In genomic region chr15:103292673-103293345, GRCm38 (mm10) we compare ENCODE assay signal across 26 mouse cellular contexts. TPM values are rescaled to one million over a fixed set of nuclear protein-coding genes. Genes with fewer than 3 reads are reported as not detected.
DNase-seq lines count a peak whose midpoint lies in the region; ATAC-seq and TF ChIP-seq lines count a peak whose summit lies in the region.
"Had no signal": no experiment of that assay in that cellular context is flagged by ENCODE, and none has a peak within 500 bp of the region (broad histone marks: within the 10 kb centered on the region; RNA-seq: fewer than 3 reads in every experiment).

No protein-coding gene starts in this region.

- peak overlapping the region; percentile 32; the same call in 1 of the 2 replicates for H3K27ac ChIP-seq in hindbrain, postnatal 0 days
- H3K27ac ChIP-seq in hindbrain, embryonic 14.5 days = no peak overlapping the region
- peak overlapping the region; percentile 73 for H3K27ac ChIP-seq in embryonic facial prominence, embryonic 15.5 days (replicated peaks)
- peak overlapping the region; percentile 9; the same call in 1 of the 2 replicates for H3K27ac ChIP-seq in olfactory bulb, adult 2 months (ENCODE audit: insufficient read depth, low read depth, low read length)
- H3K27ac ChIP-seq: forebrain, embryonic 13.5 days; heart, adult 2 months; intestine, embryonic 15.5 days; kidney, embryonic 15.5 days; midbrain, embryonic 12.5 days; stomach, postnatal 0 days had no signal

- H3K36me3 ChIP-seq in hindbrain, postnatal 0 days (ENCODE audit: insufficient read depth, low read length) = peaks cover 10% of the 10 kb centered on the region; the same call in 1 of the 2 replicates
- H3K36me3 ChIP-seq in hindbrain, embryonic 14.5 days (replicated peaks; ENCODE audit: control insufficient read depth, insufficient read depth) = peaks cover 48% of the 10 kb centered on the region
- peaks cover 41% of the 10 kb centered on the region for H3K36me3 ChIP-seq in embryonic facial prominence, embryonic 15.5 days

- H3K9ac ChIP-seq in hindbrain, postnatal 0 days (replicated peaks; ENCODE audit: low read length) = no peak overlapping the region
- no peak overlapping the region for H3K9ac ChIP-seq in hindbrain, embryonic 14.5 days
- H3K9ac ChIP-seq in embryonic facial prominence, embryonic 15.5 days = no peak overlapping the region
- H3K9ac ChIP-seq: forebrain, embryonic 13.5 days; intestine, embryonic 15.5 days; kidney, embryonic 15.5 days; liver, postnatal 0 days; midbrain, embryonic 12.5 days had no signal

- TF ChIP-seq POLR2A in olfactory bulb, adult 2 months (IDR thresholded peaks at IDR 0.05; ENCODE audit: insufficient read depth, low read depth, low read length) = no peak

- no peak for TF ChIP-seq CTCF in hindbrain, postnatal 0 days (IDR thresholded peaks at IDR 0.05; ENCODE audit: low read depth)
- TF ChIP-seq CTCF in olfactory bulb, adult 2 months (IDR thresholded peaks at IDR 0.05; ENCODE audit: insufficient read depth, low read depth, low read length) = no peak

- no peaks in the 10 kb centered on the region for H3K9me3 ChIP-seq in hindbrain, postnatal 0 days (ENCODE audit: low read length)
- H3K9me3 ChIP-seq in hindbrain, embryonic 14.5 days (ENCODE audit: control insufficient read depth, low read length) = no peaks in the 10 kb centered on the region
- no peaks in the 10 kb centered on the region for H3K9me3 ChIP-seq in embryonic facial prominence, embryonic 15.5 days (replicated peaks)
- H3K9me3 ChIP-seq: forebrain, embryonic 13.5 days; intestine, embryonic 15.5 days; kidney, embryonic 15.5 days; midbrain, embryonic 12.5 days had no signal

- no peak for ATAC-seq in hindbrain, postnatal 0 days
- ATAC-seq in hindbrain, embryonic 14.5 days (ENCODE audit: low FRiP score) = no peak
- 0 out of 2 replicates have a peak, but pooled peaks have one; percentile 34 for ATAC-seq in embryonic facial prominence, embryonic 15.5 days (ENCODE audit: insufficient number of reproducible peaks, low FRiP score, low TSS enrichment, low read depth)
- ATAC-seq: CD4-positive, CD25-positive, alpha-beta regulatory T cell, adult 4 months; forebrain, embryonic 13.5 days; intestine, embryonic 15.5 days; liver, postnatal 0 days had no signal

- no peaks in the 10 kb centered on the region for H3K27me3 ChIP-seq in hindbrain, postnatal 0 days (ENCODE audit: insufficient read depth, low read length)
- no peaks in the 10 kb centered on the region for H3K27me3 ChIP-seq in hindbrain, embryonic 14.5 days (ENCODE audit: control insufficient read depth, insufficient read depth, low read length)
- H3K27me3 ChIP-seq in embryonic facial prominence, embryonic 15.5 days = no peaks in the 10 kb centered on the region
- H3K27me3 ChIP-seq: forebrain, embryonic 13.5 days; intestine, embryonic 15.5 days; kidney, embryonic 15.5 days; midbrain, embryonic 12.5 days had no signal

- H3K4me1 ChIP-seq in hindbrain, postnatal 0 days (ENCODE audit: insufficient read depth, low read length) = no peaks in the 10 kb centered on the region; the same call in 1 of the 2 replicates
- H3K4me1 ChIP-seq in hindbrain, embryonic 14.5 days (replicated peaks; ENCODE audit: control insufficient read depth, insufficient read depth, low read length) = peaks cover 38% of the 10 kb centered on the region
- peaks cover 33% of the 10 kb centered on the region for H3K4me1 ChIP-seq in embryonic facial prominence, embryonic 15.5 days
- H3K4me1 ChIP-seq in olfactory bulb, adult 2 months (ENCODE audit: control insufficient read depth, insufficient read depth, low read length) = peaks cover 14% of the 10 kb centered on the region

- H3K4me2 ChIP-seq in hindbrain, postnatal 0 days (ENCODE audit: low read depth, low read length) = no peak overlapping the region
- no peak overlapping the region for H3K4me2 ChIP-seq in hindbrain, embryonic 14.5 days (replicated peaks)
- no peak overlapping the region for H3K4me2 ChIP-seq in embryonic facial prominence, embryonic 15.5 days (replicated peaks)
- H3K4me2 ChIP-seq: forebrain, embryonic 13.5 days; intestine, embryonic 15.5 days; kidney, embryonic 15.5 days; midbrain, embryonic 12.5 days had no signal

- WGBS in hindbrain, postnatal 0 days = 70% methylated on average over 4 of the region's 4 CpGs
- 83% methylated on average over 4 of the region's 4 CpGs for WGBS in hindbrain, embryonic 14.5 days
- WGBS in embryonic facial prominence, embryonic 15.5 days = 71% methylated on average over 4 of the region's 4 CpGs
- WGBS in olfactory bulb, adult 2 months = 30% methylated on average over 4 of the region's 4 CpGs

- DNase-seq in adrenal gland, adult (ENCODE audit: inconsistent age in 2 of 2, low spot score in 1 of 2) = peak; percentile 33 to 89
- DNase-seq in adrenal gland, adult 8-10 months = no peak
- no peak for DNase-seq in hindbrain, postnatal 0 days (ENCODE audit: low spot score)
- no peak for DNase-seq in hindbrain, embryonic 14.5 days (ENCODE audit: low spot score)
- no peak for DNase-seq in kidney, adult 9 months
- no peak for DNase-seq in embryo, embryonic 9.5 days (ENCODE audit: extremely low spot score)
- DNase-seq: cerebellum, adult 9-10 months; gastrocnemius, postnatal 25 days; heart, adult 2 months; heart, postnatal 36 days; kidney, postnatal 4 days; liver; liver, postnatal 0 days; lung, postnatal 10 days had no signal

- H3K4me3 ChIP-seq in hindbrain, postnatal 0 days (ENCODE audit: low read length) = no peak overlapping the region
- H3K4me3 ChIP-seq in hindbrain, embryonic 14.5 days (replicated peaks; ENCODE audit: low read length) = no peak overlapping the region
- H3K4me3 ChIP-seq in embryonic facial prominence, embryonic 15.5 days (replicated peaks) = no peak overlapping the region
- H3K4me3 ChIP-seq in olfactory bulb, adult 2 months (ENCODE audit: insufficient read depth, low read depth, low read length) = no peak overlapping the region
- H3K4me3 ChIP-seq: forebrain, embryonic 13.5 days; heart, adult 2 months; intestine, embryonic 15.5 days; kidney, embryonic 15.5 days; midbrain, embryonic 12.5 days had no signal

RNA-seq across cellular contexts. Expression of gene Gpr84, which starts 17.6 kb away (rescaled TPM):
- total RNA-seq in adrenal gland, adult 8-10 months (2022) = not detected
- 0.58 and 0.86 TPM in 2 replicates for total RNA-seq in hindbrain, postnatal 0 days (2014; rRNA removed)
- polyA plus RNA-seq in hindbrain, postnatal 0 days (2015; fragmentation: Nextera tagmentation; extraction: Ambion mirVana) = 0.30 and 0.37 TPM in 2 replicates
- 0.12 and 0.39 TPM in 2 replicates for polyA plus RNA-seq in hindbrain, embryonic 14.5 days (2014; fragmentation: Nextera tagmentation; extraction: Ambion mirVana)
- 0.50 and 0.73 TPM in 2 replicates for polyA plus RNA-seq in embryonic facial prominence, embryonic 15.5 days (2015; fragmentation: Nextera tagmentation; extraction: Ambion mirVana)
- not detected in 2 replicates for polyA plus RNA-seq in olfactory bulb, adult 2 months (2012; ENCODE audit: insufficient read depth, insufficient read length, low replicate concordance, missing spikeins)
- total RNA-seq: gastrocnemius, postnatal 25 days; heart, adult 2 months; heart, postnatal 36 days had no signal
- polyA plus RNA-seq: CD4-positive, CD25-positive, alpha-beta regulatory T cell, adult 4 months; thymus, postnatal 0 days had no signal

RNA-seq across cellular contexts. Expression of gene Copz1, which starts 20.3 kb away (rescaled TPM):
- total RNA-seq in adrenal gland, adult 8-10 months (2022) = 100 to 1,000 TPM; 156 to 167 (median 161) TPM
- total RNA-seq in hindbrain, postnatal 0 days (2014; rRNA removed) = 149 and 155 TPM in 2 replicates
- 181 TPM in 2 replicates for polyA plus RNA-seq in hindbrain, postnatal 0 days (2015; fragmentation: Nextera tagmentation; extraction: Ambion mirVana)
- polyA plus RNA-seq in hindbrain, embryonic 14.5 days (2014; fragmentation: Nextera tagmentation; extraction: Ambion mirVana) = 214 and 220 TPM in 2 replicates
- polyA plus RNA-seq in embryonic facial prominence, embryonic 15.5 days (2015; fragmentation: Nextera tagmentation; extraction: Ambion mirVana) = 264 and 279 TPM in 2 replicates
- polyA plus RNA-seq in olfactory bulb, adult 2 months (2012; ENCODE audit: insufficient read depth, insufficient read length, low replicate concordance, missing spikeins) = not detected in 2 replicates

RNA-seq across cellular contexts. Expression of gene Nfe2, which starts 34.6 kb away (rescaled TPM):
- total RNA-seq in adrenal gland, adult 8-10 months (2022) = under 1 TPM in 3 of 4 experiments, not detected in 1; 0.24 to 0.44 (median 0.37) TPM
- 0.63 TPM in 1 of 2 replicates, not detected in the other for total RNA-seq in hindbrain, postnatal 0 days (2014; rRNA removed)
- 0.20 and 0.33 TPM in 2 replicates for polyA plus RNA-seq in hindbrain, postnatal 0 days (2015; fragmentation: Nextera tagmentation; extraction: Ambion mirVana)
- 0.90 and 1.1 TPM in 2 replicates for polyA plus RNA-seq in hindbrain, embryonic 14.5 days (2014; fragmentation: Nextera tagmentation; extraction: Ambion mirVana)
- polyA plus RNA-seq in embryonic facial prominence, embryonic 15.5 days (2015; fragmentation: Nextera tagmentation; extraction: Ambion mirVana) = 2.0 and 2.3 TPM in 2 replicates
- not detected in 2 replicates for polyA plus RNA-seq in olfactory bulb, adult 2 months (2012; ENCODE audit: insufficient read depth, insufficient read length, low replicate concordance, missing spikeins)
- total RNA-seq: gastrocnemius, postnatal 25 days; layer of hippocampus, postnatal 25 days; left cerebral cortex, postnatal 10 days had no signal
- polyA plus RNA-seq: frontal cortex, adult 2 months had no signal

RNA-seq across cellular contexts. Expression of gene Zfp385a, which starts 47.1 kb away (rescaled TPM):
- 10 to 100 TPM; 13.4 to 21.9 (median 19.1) TPM for total RNA-seq in adrenal gland, adult 8-10 months (2022)
- total RNA-seq in hindbrain, postnatal 0 days (2014; rRNA removed) = 20.6 and 25.8 TPM in 2 replicates
- 19.8 and 23.1 TPM in 2 replicates for polyA plus RNA-seq in hindbrain, postnatal 0 days (2015; fragmentation: Nextera tagmentation; extraction: Ambion mirVana)
- 25.7 and 25.9 TPM in 2 replicates for polyA plus RNA-seq in hindbrain, embryonic 14.5 days (2014; fragmentation: Nextera tagmentation; extraction: Ambion mirVana)
- polyA plus RNA-seq in embryonic facial prominence, embryonic 15.5 days (2015; fragmentation: Nextera tagmentation; extraction: Ambion mirVana) = 16.1 and 18.9 TPM in 2 replicates
- polyA plus RNA-seq in olfactory bulb, adult 2 months (2012; ENCODE audit: insufficient read depth, insufficient read length, low replicate concordance, missing spikeins) = not detected in 2 replicates
- polyA plus RNA-seq: CD4-positive, CD25-positive, alpha-beta regulatory T cell, adult 4 months had no signal

RNA-seq across cellular contexts. Expression of gene Hnrnpa1, which starts 52.6 kb away (rescaled TPM):
- total RNA-seq in adrenal gland, adult 8-10 months (2022) = 100 to 1,000 TPM; 151 to 278 (median 211) TPM
- 117 and 148 TPM in 2 replicates for total RNA-seq in hindbrain, postnatal 0 days (2014; rRNA removed)
- polyA plus RNA-seq in hindbrain, postnatal 0 days (2015; fragmentation: Nextera tagmentation; extraction: Ambion mirVana) = 596 and 630 TPM in 2 replicates
- 526 and 623 TPM in 2 replicates for polyA plus RNA-seq in hindbrain, embryonic 14.5 days (2014; fragmentation: Nextera tagmentation; extraction: Ambion mirVana)
- 667 and 669 TPM in 2 replicates for polyA plus RNA-seq in embryonic facial prominence, embryonic 15.5 days (2015; fragmentation: Nextera tagmentation; extraction: Ambion mirVana)
- polyA plus RNA-seq in olfactory bulb, adult 2 months (2012; ENCODE audit: insufficient read depth, insufficient read length, low replicate concordance, missing spikeins) = 185 and 643 TPM in 2 replicates

Comparison
In these comparisons a context has a peak if more than half of its experiments do, and no peak if none do; other contexts are left out.
1. DNase-seq: peak in adrenal gland, adult (2 of 2); none in adrenal gland, adult 8-10 months (single experiment), hindbrain, postnatal 0 days (single experiment), hindbrain, embryonic 14.5 days (single experiment), kidney, adult 9 months (single experiment) and embryo, embryonic 9.5 days (single experiment).